Mouse (Mus musculus) E14TG2a.4 (cell line): ENCODE measurements at regions not wholly inside any gene's neighbourhood (a gene's known extent, or its start where the extent isn't known, plus 50 kb on each side); places are given as distances from the start of the nearest gene placed in this dataset.

Source experiments
- CTCF ChIP-seq: conservative IDR thresholded peaks from 2 replicates; pipeline ENCODE4 v1.5.1; 2014; ENCODE audit warnings: low read length
- NANOG ChIP-seq: IDR thresholded peaks from 2 replicates; pipeline ENCODE4 v1.6.1; 2014; ENCODE audit warnings: borderline replicate concordance, low read length, mixed read lengths
- POU5F1 ChIP-seq: IDR thresholded peaks from 2 replicates; pipeline ENCODE4 v1.6.1; 2014; ENCODE audit warnings: low read length, borderline replicate concordance

DNA sequence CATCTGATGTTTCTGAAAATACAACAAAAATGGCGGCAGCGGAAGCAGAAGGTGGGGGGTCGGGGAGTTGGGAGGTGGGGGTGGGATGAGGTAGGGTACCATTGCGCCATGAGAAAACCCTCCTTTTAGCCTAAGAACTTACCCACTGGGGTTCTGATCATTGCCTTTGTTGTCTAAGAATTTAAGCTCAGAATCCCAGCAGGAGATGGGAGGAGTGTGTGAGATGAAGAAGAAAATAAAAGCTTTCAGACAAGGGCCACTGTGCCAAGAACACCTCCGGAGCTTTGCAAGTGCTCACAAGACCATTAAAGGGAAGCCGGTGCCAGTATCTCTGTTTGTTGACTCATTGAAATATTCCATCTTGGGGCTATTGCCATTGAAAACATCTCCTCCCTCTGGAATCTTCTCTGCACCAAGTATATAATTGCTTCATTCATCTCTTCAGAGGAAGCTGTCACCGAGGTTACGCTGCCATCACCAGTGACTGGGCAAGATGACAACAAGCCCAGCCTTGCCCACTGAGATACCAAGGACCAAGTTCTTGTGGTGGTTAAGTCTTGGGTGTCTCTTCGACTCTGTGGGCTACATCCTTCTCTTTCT, 614.0 kb upstream of the Adam5 start:
- TF ChIP-seq CTCF (no peak), POU5F1 (no peak), NANOG (peak; percentile 93)
